Mouse (Mus musculus) neural tube, embryonic 14.5 days (tissue): ENCODE results near the gene Fcgr3. TPM values are rescaled to one million over a fixed set of nuclear protein-coding genes. Genes with fewer than 3 reads are reported as not detected.
"Not testable (repeated sequence)": the region's sequence is repeated elsewhere in the genome, so short reads cannot be mapped to it uniquely, and the experiment has no call there.

Experiments used
- ATAC-seq: fragments of 200-750 bp; cut with Nextera tagmentation; 2 replicates; pipeline ENCODE4 v1.8.0; 2017; ENCODE audit warnings: low read depth, mild to moderate bottlenecking, moderate TSS enrichment, moderate library complexity
- H3K27ac ChIP-seq: fragments of 300-500 bp; sonication (generic); 2 replicates; pipeline ENCODE4 v1.5.1; 2014; ENCODE audit warnings: low read depth, mild to moderate bottlenecking, control low read depth, low read length, moderate library complexity, mixed read lengths
- H3K27me3 ChIP-seq: fragments of 300-500 bp; sonication (generic); 2 replicates; pipeline ENCODE4 v1.6.1; 2014; ENCODE audit warnings: low read length; ENCODE audit not compliant: control insufficient read depth, insufficient read depth
- H3K36me3 ChIP-seq: fragments of 300-500 bp; sonication (generic); 2 replicates; pipeline ENCODE4 v1.6.1; 2014; ENCODE audit warnings: low read length, mixed read lengths; ENCODE audit not compliant: control insufficient read depth, insufficient read depth
- H3K4me1 ChIP-seq: fragments of 300-500 bp; sonication (generic); 2 replicates; pipeline ENCODE4 v1.6.1; 2014; ENCODE audit warnings: low read length; ENCODE audit not compliant: control insufficient read depth, insufficient read depth
- H3K4me2 ChIP-seq: fragments of 300-500 bp; sonication (generic); 2 replicates; pipeline ENCODE4 v1.6.1; 2014; ENCODE audit warnings: mild to moderate bottlenecking, low read depth, low read length, control low read depth
- H3K4me3 ChIP-seq: fragments of 300-500 bp; sonication (generic); 2 replicates; pipeline ENCODE4 v1.5.1; 2014; ENCODE audit warnings: low read depth, low read length, control low read depth, mixed read lengths
- H3K9ac ChIP-seq: fragments of 300-500 bp; sonication (generic); replicated peaks from 2 replicates; pipeline ENCODE4 v1.6.1; 2014; ENCODE audit warnings: low read depth, mild to moderate bottlenecking, control low read depth, low read length, mixed read lengths
- H3K9me3 ChIP-seq: fragments of 300-500 bp; sonication (generic); 2 replicates; pipeline ENCODE4 v1.6.1; 2016; ENCODE audit warnings: low read length; ENCODE audit not compliant: control insufficient read depth
- WGBS: fragments of 180-500 bp; shearing (Covaris S2); extraction: QIAGEN DNeasy Blood & Tissue Kit; methylation state at CpG from one replicate; pipeline ENCODE4 v1.1.7; 2014; 5-methylcytosine and 5-hydroxymethylcytosine counted together
- polyA plus RNA-seq: library from polyadenylated mRNA; unstranded; fragments of >200 nt; fragmentation: Nextera tagmentation; extraction: Ambion mirVana; gene quantifications from 2 replicates; pipeline ENCODE4 v1.2.1, GENCODE M21; 2014

The Fcgr3 gene
- polyA plus RNA-seq, 1 experiment from 2014 or later, result 5.5 TPM

GRCm38 (mm10) chr1:171077192-171077591, 12.5 kb upstream of the Fcgr3 start:
- WGBS, result 38% methylated on average over 5 of the region's 5 CpGs

DNA sequence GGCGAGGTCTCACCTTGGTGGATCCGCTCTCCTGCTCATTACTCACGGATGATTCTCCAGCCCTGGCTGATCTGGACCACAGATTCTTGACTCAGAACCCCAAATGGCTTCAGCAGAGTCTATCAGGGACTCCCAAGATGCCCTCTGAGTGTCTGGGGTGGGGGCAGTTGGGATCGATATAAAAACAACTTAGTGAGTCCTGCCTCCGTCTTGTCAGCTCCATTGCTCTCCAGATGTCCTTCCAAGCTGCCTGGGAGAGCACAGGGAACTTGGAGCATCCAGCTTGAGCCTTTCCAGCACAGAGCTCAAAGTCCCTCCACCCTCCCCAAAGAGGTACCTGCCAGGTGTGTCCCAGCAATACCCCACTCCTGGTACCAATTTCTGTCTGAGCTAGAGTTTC, 11.4 kb upstream of the Fcgr3 start:
- H3K9ac ChIP-seq, ATAC-seq, H3K9me3 ChIP-seq, H3K4me2 ChIP-seq, H3K4me1 ChIP-seq, H3K27me3 ChIP-seq, H3K27ac ChIP-seq, H3K4me3 ChIP-seq, H3K36me3 ChIP-seq: not testable (repeated sequence)
- WGBS, result 40% methylated on average over 2 of the region's 5 CpGs

More at GRCm38 (mm10) chr1:171077192-171077591, 12.5 kb upstream of the Fcgr3 start:
- H3K4me2 ChIP-seq, H3K36me3 ChIP-seq, H3K9ac ChIP-seq, ATAC-seq, H3K4me1 ChIP-seq, H3K27ac ChIP-seq, H3K4me3 ChIP-seq, H3K9me3 ChIP-seq, H3K27me3 ChIP-seq: not testable (repeated sequence)

DNA sequence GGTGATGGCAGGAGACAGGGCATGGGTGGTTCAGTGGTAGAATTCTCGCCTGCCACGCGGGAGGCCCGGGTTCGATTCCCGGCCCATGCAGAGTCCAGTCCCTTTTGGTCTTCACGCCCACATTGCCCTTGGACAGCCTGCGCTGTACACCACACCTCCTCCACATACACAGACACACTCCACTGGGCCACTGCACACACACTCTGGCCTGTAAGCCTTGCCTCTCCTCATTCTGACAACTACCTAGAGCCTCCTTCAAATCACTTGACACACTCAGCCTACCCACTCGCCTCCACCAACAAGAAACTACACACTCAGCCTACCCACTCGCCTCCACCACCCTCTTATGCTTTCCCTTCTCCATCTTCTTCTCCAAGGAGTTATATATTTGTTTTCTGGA, 9.5 kb upstream of the Fcgr3 start:
- peaks cover 11% of the 10 kb centered on the region for H3K27me3 ChIP-seq
- H3K9me3 ChIP-seq, H3K9ac ChIP-seq, H3K27ac ChIP-seq, H3K4me1 ChIP-seq, H3K36me3 ChIP-seq, H3K4me3 ChIP-seq, H3K4me2 ChIP-seq: not testable (repeated sequence)
- WGBS, result 14% methylated on average over 4 of the region's 10 CpGs
- peak; percentile 13; the same call in 1 of the 2 replicates for ATAC-seq

DNA sequence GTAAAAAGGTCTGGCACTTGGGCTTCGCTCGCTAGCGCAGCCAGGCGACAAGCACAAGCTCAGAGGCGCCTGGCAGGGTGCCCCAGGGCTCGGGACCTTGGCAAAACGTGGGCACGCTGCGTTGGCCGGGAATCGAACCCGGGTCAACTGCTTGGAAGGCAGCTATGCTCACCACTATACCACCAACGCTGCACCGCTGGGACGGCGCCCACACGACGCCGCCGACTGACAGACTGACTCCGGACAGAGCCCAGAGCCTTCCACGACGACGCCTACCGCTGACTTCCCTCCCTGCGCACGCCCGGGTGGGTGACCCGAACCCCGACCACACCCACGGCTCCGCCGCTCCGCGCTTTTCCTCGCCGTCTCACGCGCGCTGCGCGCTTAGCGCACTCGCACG, 7.5 kb upstream of the Fcgr3 start:
- WGBS, result no CpG with 5 or more reads among the region's 45 CpGs
- not testable (repeated sequence) for H3K9ac ChIP-seq, H3K4me2 ChIP-seq, H3K27ac ChIP-seq, H3K4me1 ChIP-seq, H3K4me3 ChIP-seq, H3K36me3 ChIP-seq, H3K9me3 ChIP-seq
- ATAC-seq, result peak; percentile 33; the same call in 1 of the 2 replicates
- H3K27me3 ChIP-seq, result peaks cover 12% of the 10 kb centered on the region

DNA sequence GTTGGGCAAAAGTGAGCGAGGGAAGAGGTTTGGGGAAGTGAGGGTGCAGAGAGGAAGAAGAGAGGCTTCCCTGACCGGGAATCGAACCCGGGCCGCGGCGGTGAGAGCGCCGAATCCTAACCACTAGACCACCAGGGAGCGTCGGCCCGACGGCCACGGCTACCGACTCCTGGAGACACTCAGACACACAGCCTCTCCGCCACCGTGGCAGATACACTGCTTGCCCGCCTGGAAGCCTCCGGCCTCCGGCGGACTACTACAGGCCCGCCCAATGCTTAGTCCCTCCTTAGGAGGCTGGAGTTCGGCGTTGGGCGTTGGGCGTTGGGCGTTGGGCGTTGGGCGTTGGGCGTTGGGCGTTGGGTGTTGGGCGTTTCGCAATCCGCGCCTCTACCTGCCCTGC, 7.0 kb upstream of the Fcgr3 start:
- H3K36me3 ChIP-seq, H3K27ac ChIP-seq, H3K4me2 ChIP-seq, H3K4me1 ChIP-seq, H3K9me3 ChIP-seq, H3K9ac ChIP-seq, H3K4me3 ChIP-seq: not testable (repeated sequence)
- H3K27me3 ChIP-seq, result peaks cover 11% of the 10 kb centered on the region
- no CpG with 5 or more reads among the region's 35 CpGs for WGBS
- peak; percentile 36 for ATAC-seq

- not testable (repeated sequence) for H3K4me3 ChIP-seq
- 23% methylated on average over 11 of the region's 16 CpGs for whole genome bisulfite sequencing
Measured at GRCm38 (mm10) chr1:171070879-171071278, 6.1 kb upstream of the Fcgr3 start.

DNA sequence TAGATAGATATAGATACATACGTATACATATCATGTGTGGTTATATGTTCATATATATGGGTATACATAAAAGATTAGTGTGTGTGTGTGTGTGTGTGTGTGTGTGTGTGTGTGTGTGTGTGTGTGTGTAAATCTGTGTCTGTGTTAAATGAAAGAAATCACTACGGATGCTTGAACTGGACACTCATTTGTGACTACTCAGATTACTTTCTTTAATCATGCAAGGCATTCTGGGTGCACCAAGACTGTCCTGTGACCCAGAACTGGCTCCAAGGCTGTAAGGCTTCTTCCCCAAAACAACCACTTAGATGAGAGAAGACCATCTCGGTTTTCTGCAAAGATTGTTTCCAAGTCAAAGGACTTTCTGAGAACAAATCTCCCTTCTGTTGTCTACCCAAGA, 4.8 kb upstream of the Fcgr3 start:
- not testable (repeated sequence) for H3K9me3 ChIP-seq, H3K4me1 ChIP-seq, H3K9ac ChIP-seq, H3K36me3 ChIP-seq, H3K4me3 ChIP-seq, H3K4me2 ChIP-seq, ATAC-seq, H3K27ac ChIP-seq
- 67% methylated on average over 3 of the region's 3 CpGs for WGBS
- peaks cover 12% of the 10 kb centered on the region for H3K27me3 ChIP-seq

More at GRCm38 (mm10) chr1:171070879-171071278, 6.1 kb upstream of the Fcgr3 start:
- H3K27ac ChIP-seq, H3K9ac ChIP-seq, ATAC-seq, H3K4me1 ChIP-seq, H3K4me2 ChIP-seq, H3K36me3 ChIP-seq, H3K9me3 ChIP-seq: not testable (repeated sequence)
- H3K27me3 ChIP-seq, result peaks cover 11% of the 10 kb centered on the region

DNA sequence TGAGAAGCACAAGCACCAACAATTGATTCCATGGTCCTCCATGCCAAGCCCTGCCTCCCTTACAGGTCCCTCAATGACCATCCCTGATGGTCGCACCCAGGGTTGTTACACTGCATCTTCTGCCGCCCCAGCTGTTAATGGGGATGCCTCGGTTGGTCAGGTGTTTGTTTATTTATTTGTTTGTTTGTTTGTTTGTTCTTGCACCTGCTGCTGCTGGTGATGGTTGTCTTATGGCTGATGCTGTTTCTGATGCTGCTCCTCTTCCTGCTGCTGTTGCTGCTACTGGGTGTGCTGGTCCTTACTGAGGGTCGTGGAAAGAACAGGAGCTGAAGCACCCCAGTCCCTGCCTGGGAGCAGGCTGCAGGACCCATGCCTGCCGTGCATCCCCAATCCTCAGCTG, 3.2 kb upstream of the Fcgr3 start:
- H3K36me3 ChIP-seq, H3K9ac ChIP-seq, H3K4me3 ChIP-seq, H3K27ac ChIP-seq, ATAC-seq, H3K4me1 ChIP-seq, H3K4me2 ChIP-seq, H3K9me3 ChIP-seq: not testable (repeated sequence)
- WGBS, result 48% methylated on average over 5 of the region's 5 CpGs
- H3K27me3 ChIP-seq, result peaks cover 19% of the 10 kb centered on the region

GRCm38 (mm10) chr1:171066583-171066982, 1.8 kb upstream of the Fcgr3 start:
- H3K27me3 ChIP-seq, result peaks cover 20% of the 10 kb centered on the region
- H3K36me3 ChIP-seq, H3K4me1 ChIP-seq, H3K4me2 ChIP-seq, H3K27ac ChIP-seq, H3K9me3 ChIP-seq, H3K9ac ChIP-seq, H3K4me3 ChIP-seq: not testable (repeated sequence)
- ATAC-seq, result peak; percentile 19; the same call in 1 of the 2 replicates
- 20% methylated on average over 2 of the region's 10 CpGs for WGBS

DNA sequence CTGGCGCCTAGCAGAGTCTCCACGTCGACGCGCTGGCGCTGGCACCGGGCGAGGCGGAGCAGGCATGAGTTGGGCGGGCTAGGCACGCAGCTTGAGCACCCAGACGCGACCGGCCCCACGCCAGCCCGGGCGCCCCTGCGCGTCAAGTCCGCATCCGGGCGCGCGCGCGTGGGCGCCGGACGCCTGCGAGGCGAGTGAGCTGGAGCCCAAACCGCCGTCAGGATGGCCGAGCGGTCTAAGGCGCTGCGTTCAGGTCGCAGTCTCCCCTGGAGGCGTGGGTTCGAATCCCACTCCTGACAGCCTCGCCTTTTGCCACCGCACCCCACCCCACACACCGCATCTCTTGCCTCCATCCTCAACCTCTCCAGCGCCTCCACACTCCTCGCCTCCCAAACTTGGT, 1.0 kb upstream of the Fcgr3 start:
- H3K27me3 ChIP-seq, result peaks cover 20% of the 10 kb centered on the region
- 6% methylated on average over 26 of the region's 45 CpGs for WGBS
- H3K9ac ChIP-seq, H3K27ac ChIP-seq, H3K4me3 ChIP-seq, H3K4me1 ChIP-seq, H3K9me3 ChIP-seq, H3K36me3 ChIP-seq: not testable (repeated sequence)
- peak overlapping the region; percentile 29; the same call in 1 of the 2 replicates for H3K4me2 ChIP-seq
- peak; percentile 19 for ATAC-seq
